Mouse (Mus musculus): ENCODE results near the gene Runx3.

The Runx3 gene

GRCm38 (mm10) chr4:135150031-135150801 lies 29.8 kb downstream of the Runx3 start:
- in situ Hi-C loops (cut with MboI, MseI) = no loop called here

GRCm38 (mm10) chr4:135151111-135151987 lies 30.9 kb downstream of the Runx3 start:
- in situ Hi-C loops (cut with MboI, MseI) = no loop called here

- in situ Hi-C loops (cut with MboI, MseI) = no loop called here
Measured at GRCm38 (mm10) chr4:135151988-135152594, 31.6 kb downstream of the Runx3 start.

GRCm38 (mm10) chr4:135152834-135153259 lies 32.4 kb downstream of the Runx3 start:
- in situ Hi-C loops (cut with MboI, MseI) = no loop called here

GRCm38 (mm10) chr4:135153260-135154088 lies 33.0 kb downstream of the Runx3 start:
- in situ Hi-C loops (cut with MboI, MseI) = no loop called here

- in situ Hi-C loops (cut with MboI, MseI) = no loop called here
Measured at GRCm38 (mm10) chr4:135154089-135154949, 33.9 kb downstream of the Runx3 start.

GRCm38 (mm10) chr4:135155106-135155800 lies 34.8 kb downstream of the Runx3 start:
- in situ Hi-C loops (cut with MboI, MseI) = no loop called here

GRCm38 (mm10) chr4:135155805-135156469 lies 35.5 kb downstream of the Runx3 start:
- in situ Hi-C loops (cut with MboI, MseI) = no loop called here

- in situ Hi-C loops (cut with MboI, MseI) = no loop called here
Measured at GRCm38 (mm10) chr4:135156531-135156930, 36.1 kb downstream of the Runx3 start.

- in situ Hi-C loops (cut with MboI, MseI) = no loop called here
Measured at GRCm38 (mm10) chr4:135157329-135157728, 36.9 kb downstream of the Runx3 start.

GRCm38 (mm10) chr4:135158724-135159409 lies 38.4 kb downstream of the Runx3 start:
- in situ Hi-C loops (cut with MboI, MseI) = no loop called here

- in situ Hi-C loops (cut with MboI, MseI) = no loop called here
Measured at GRCm38 (mm10) chr4:135159663-135160062, 39.2 kb downstream of the Runx3 start.

- in situ Hi-C loops (cut with MboI, MseI) = no loop called here
Measured at GRCm38 (mm10) chr4:135160168-135160567, 39.7 kb downstream of the Runx3 start.

GRCm38 (mm10) chr4:135161441-135161840 lies 41.0 kb downstream of the Runx3 start:
- in situ Hi-C loops (cut with MboI, MseI) = no loop called here

GRCm38 (mm10) chr4:135165761-135166160 lies 45.3 kb downstream of the Runx3 start:
- in situ Hi-C loops (cut with MboI, MseI) = no loop called here

GRCm38 (mm10) chr4:135166413-135167225 lies 46.2 kb downstream of the Runx3 start:
- in situ Hi-C loops (cut with MboI, MseI) = no loop called here

GRCm38 (mm10) chr4:135167816-135168527 lies 47.5 kb downstream of the Runx3 start:
- in situ Hi-C loops (cut with MboI, MseI) = no loop called here

Data from T-helper 17 cell (primary cell).